Comparison of ENCODE assay signal across 28 mouse cellular contexts in the genomic region with DNA sequence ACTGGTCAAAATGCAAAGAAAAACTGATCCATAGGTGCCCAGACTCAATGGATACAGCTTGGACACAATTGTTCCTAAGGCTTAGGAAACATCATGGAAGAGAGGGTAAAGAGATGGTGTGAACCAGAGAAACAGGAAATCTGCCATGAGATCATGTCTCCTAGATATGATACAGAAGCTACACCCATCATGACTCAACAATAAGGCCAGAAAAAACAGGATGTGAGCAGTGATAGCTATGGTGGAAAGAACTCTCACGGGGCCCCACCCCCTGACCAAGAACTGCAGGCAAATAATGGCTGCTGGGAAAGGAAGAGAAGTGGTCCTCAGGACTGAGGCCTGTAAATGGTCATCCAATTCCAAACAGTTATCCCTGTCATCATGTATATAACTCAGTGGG.
A peak's percentile ranks its signal among the peaks of the same experiment; 100 is the strongest.
DNase-seq lines count a peak whose midpoint lies in the region; ATAC-seq and TF ChIP-seq lines count a peak whose summit lies in the region.
"Had no signal": no experiment of that assay in that cellular context is flagged by ENCODE, and none has a peak within 500 bp of the region (broad histone marks: within the 10 kb centered on the region; RNA-seq: fewer than 3 reads in every experiment).

No protein-coding gene starts in this region.

- TF ChIP-seq CTCF in embryonic fibroblast, embryonic 13.5 days (IDR thresholded peaks at IDR 0.05; ENCODE audit: borderline replicate concordance, insufficient read depth, low read length) = no peak

- H3K4me2 ChIP-seq in heart, embryonic 16.5 days (ENCODE audit: low read depth, low read length) = no peak overlapping the region
- no peak overlapping the region for H3K4me2 ChIP-seq in midbrain, embryonic 14.5 days (ENCODE audit: low read length)
- H3K4me2 ChIP-seq in midbrain, embryonic 15.5 days = no peak overlapping the region
- H3K4me2 ChIP-seq: embryonic facial prominence, embryonic 15.5 days; hindbrain, embryonic 14.5 days; lung, embryonic 14.5 days; neural tube, embryonic 12.5 days had no signal

- H3K27me3 ChIP-seq in heart, embryonic 16.5 days (ENCODE audit: control insufficient read depth, insufficient read depth, low read length) = no peaks in the 10 kb centered on the region
- H3K27me3 ChIP-seq in midbrain, embryonic 14.5 days (ENCODE audit: control insufficient read depth, insufficient read depth, low read length) = no peaks in the 10 kb centered on the region
- no peaks in the 10 kb centered on the region for H3K27me3 ChIP-seq in midbrain, embryonic 15.5 days (replicated peaks)
- H3K27me3 ChIP-seq: embryonic facial prominence, embryonic 15.5 days; neural tube, embryonic 12.5 days had no signal

- TF ChIP-seq POLR2A in embryonic fibroblast, embryonic 13.5 days (IDR thresholded peaks at IDR 0.05; ENCODE audit: low read depth, low read length) = no peak

- H3K4me3 ChIP-seq in heart, embryonic 16.5 days (ENCODE audit: low read length) = no peak overlapping the region
- H3K4me3 ChIP-seq in midbrain, embryonic 14.5 days (replicated peaks; ENCODE audit: low read depth, low read length) = no peak overlapping the region
- H3K4me3 ChIP-seq in midbrain, embryonic 15.5 days = no peak overlapping the region
- H3K4me3 ChIP-seq in embryonic fibroblast, embryonic 13.5 days (ENCODE audit: insufficient read depth, low read length) = no peak overlapping the region
- H3K4me3 ChIP-seq: embryonic facial prominence, embryonic 10.5 days; embryonic facial prominence, embryonic 15.5 days; heart, embryonic 10.5 days; left cerebral cortex, adult 2 months; neural tube, embryonic 12.5 days had no signal

- no peak overlapping the region for H3K27ac ChIP-seq in heart, embryonic 16.5 days (ENCODE audit: low read length)
- no peak overlapping the region for H3K27ac ChIP-seq in midbrain, embryonic 14.5 days (replicated peaks; ENCODE audit: low read depth, low read length)
- H3K27ac ChIP-seq in midbrain, embryonic 15.5 days = no peak overlapping the region
- peak overlapping the region; percentile 18; the same call in 1 of the 2 replicates for H3K27ac ChIP-seq in embryonic fibroblast, embryonic 13.5 days (ENCODE audit: insufficient read depth, low read length)
- H3K27ac ChIP-seq: embryonic facial prominence, embryonic 10.5 days; embryonic facial prominence, embryonic 15.5 days; heart, embryonic 10.5 days; hindbrain, embryonic 14.5 days; left cerebral cortex, adult 2 months; liver, embryonic 14.5 days; neural tube, embryonic 12.5 days had no signal

- H3K9ac ChIP-seq in heart, embryonic 16.5 days (ENCODE audit: low read length) = no peak overlapping the region
- no peak overlapping the region for H3K9ac ChIP-seq in midbrain, embryonic 14.5 days (replicated peaks; ENCODE audit: low read length)
- H3K9ac ChIP-seq in midbrain, embryonic 15.5 days = no peak overlapping the region
- H3K9ac ChIP-seq: embryonic facial prominence, embryonic 15.5 days; hindbrain, embryonic 14.5 days; liver, embryonic 14.5 days; lung, embryonic 14.5 days; neural tube, embryonic 12.5 days had no signal

- 43% methylated on average over 1 of the region's 1 CpGs for WGBS in heart, embryonic 16.5 days
- 86% methylated on average over 1 of the region's 1 CpGs for WGBS in midbrain, embryonic 14.5 days
- 90% methylated on average over 1 of the region's 1 CpGs for WGBS in midbrain, embryonic 15.5 days

- no peak for DNase-seq in heart, adult 11 months
- DNase-seq in midbrain, embryonic 14.5 days = no peak
- DNase-seq in adrenal gland, postnatal 4 days (ENCODE audit: low spot score in 2 of 2) = no peak
- no peak for DNase-seq in embryo, embryonic 9.5 days (ENCODE audit: extremely low spot score)
- DNase-seq: adrenal gland, postnatal 25 days; cerebellum, adult 18-20 months; cerebellum, postnatal 10 days; gastrocnemius, postnatal 10 days; kidney, adult 9 months; kidney, postnatal 14 days; lung, embryonic 14.5 days; right cerebral cortex, adult 18-20 months; spleen, adult 18-20 months; thymus, postnatal 14 days had no signal

- ATAC-seq in heart, embryonic 16.5 days (replicated peaks; ENCODE audit: extremely low read depth, insufficient read depth, low FRiP score) = peak; percentile 37; the same call in 1 of the 2 replicates
- ATAC-seq in midbrain, embryonic 14.5 days (ENCODE audit: low FRiP score, low TSS enrichment) = 0 out of 2 replicates have a peak, but pooled peaks have one; percentile 24
- no peak for ATAC-seq in midbrain, embryonic 15.5 days (replicated peaks)
- ATAC-seq in CD4-positive, CD25-positive, alpha-beta regulatory T cell, adult 4 months = no peak
- ATAC-seq: forebrain, embryonic 14.5 days; intestine, postnatal 0 days; midbrain, embryonic 16.5 days had no signal

- H3K4me1 ChIP-seq in heart, embryonic 16.5 days (ENCODE audit: control insufficient read depth, insufficient read depth, low read length) = no peaks in the 10 kb centered on the region
- no peaks in the 10 kb centered on the region for H3K4me1 ChIP-seq in midbrain, embryonic 14.5 days (ENCODE audit: control insufficient read depth, insufficient read depth, low read length)
- no peaks in the 10 kb centered on the region for H3K4me1 ChIP-seq in midbrain, embryonic 15.5 days
- no peaks in the 10 kb centered on the region; the same call in 1 of the 2 replicates for H3K4me1 ChIP-seq in embryonic fibroblast, embryonic 13.5 days (ENCODE audit: control insufficient read depth, insufficient read depth, low read length)
- H3K4me1 ChIP-seq: embryonic facial prominence, embryonic 10.5 days; embryonic facial prominence, embryonic 15.5 days; heart, embryonic 10.5 days; neural tube, embryonic 12.5 days had no signal

- H3K36me3 ChIP-seq in heart, embryonic 16.5 days (ENCODE audit: control insufficient read depth, insufficient read depth) = no peaks in the 10 kb centered on the region
- no peaks in the 10 kb centered on the region for H3K36me3 ChIP-seq in midbrain, embryonic 14.5 days (ENCODE audit: control insufficient read depth, insufficient read depth, low read length)
- no peaks in the 10 kb centered on the region for H3K36me3 ChIP-seq in midbrain, embryonic 15.5 days (replicated peaks)
- H3K36me3 ChIP-seq: embryonic facial prominence, embryonic 10.5 days; embryonic facial prominence, embryonic 15.5 days; heart, embryonic 10.5 days; neural tube, embryonic 12.5 days had no signal

- H3K9me3 ChIP-seq in heart, embryonic 16.5 days (replicated peaks; ENCODE audit: control insufficient read depth, low read length) = no peaks in the 10 kb centered on the region
- no peaks in the 10 kb centered on the region for H3K9me3 ChIP-seq in midbrain, embryonic 14.5 days (ENCODE audit: control insufficient read depth, low read length)
- no peaks in the 10 kb centered on the region for H3K9me3 ChIP-seq in midbrain, embryonic 15.5 days
- H3K9me3 ChIP-seq: embryonic facial prominence, embryonic 10.5 days; embryonic facial prominence, embryonic 15.5 days; heart, embryonic 10.5 days; neural tube, embryonic 12.5 days had no signal

Comparison
In these comparisons a context has a peak if more than half of its experiments do, and no peak if none do; other contexts are left out.
1. ATAC-seq: peak in heart, embryonic 16.5 days (single experiment) and midbrain, embryonic 14.5 days (single experiment); none in midbrain, embryonic 15.5 days (single experiment) and CD4-positive, CD25-positive, alpha-beta regulatory T cell, adult 4 months (single experiment).